Mouse (Mus musculus) layer of hippocampus, postnatal 10 days (tissue): Measurements from ENCODE around the gene Mipol1. TPM values are rescaled to one million over a fixed set of nuclear protein-coding genes. Genes with fewer than 3 reads are reported as not detected.
A peak's percentile ranks its signal among the peaks of the same experiment; 100 is the strongest.

Source experiments
- DNase-seq, 2 experiments: peaks; one replicate each; pipeline ENCODE4 v3.0.0; 2021; ENCODE audit warnings: low spot score in 2 of 2
- total RNA-seq, 2 experiments: library from RNA; stranded (reverse); gene quantifications; 2 replicates each; pipeline ENCODE4 v1.2.3; 2021

Mipol1 gene
- total RNA-seq, 2 experiments from 2014 or later = 5.1 to 6.3 TPM

DNA sequence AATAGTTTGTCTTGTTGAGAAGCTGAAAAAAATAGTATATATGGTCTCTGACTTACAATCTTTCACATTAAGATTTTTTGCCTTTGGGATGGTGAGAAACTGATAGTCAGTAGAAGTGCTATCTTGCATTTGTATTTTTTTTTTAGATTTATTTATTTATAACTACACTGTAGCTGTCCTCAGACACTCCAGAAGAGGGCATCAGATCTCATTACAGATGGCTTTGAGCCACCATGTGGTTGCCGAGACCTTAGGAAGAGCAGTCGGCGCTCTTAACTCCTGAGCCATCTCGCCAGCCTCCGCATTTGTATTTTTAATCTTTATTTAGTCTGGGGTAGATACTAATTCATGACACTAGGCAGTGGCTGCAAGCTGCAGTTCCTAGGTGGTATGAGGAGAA, 3.2 kb downstream of the Mipol1 start:
- no peak for DNase-seq

DNA sequence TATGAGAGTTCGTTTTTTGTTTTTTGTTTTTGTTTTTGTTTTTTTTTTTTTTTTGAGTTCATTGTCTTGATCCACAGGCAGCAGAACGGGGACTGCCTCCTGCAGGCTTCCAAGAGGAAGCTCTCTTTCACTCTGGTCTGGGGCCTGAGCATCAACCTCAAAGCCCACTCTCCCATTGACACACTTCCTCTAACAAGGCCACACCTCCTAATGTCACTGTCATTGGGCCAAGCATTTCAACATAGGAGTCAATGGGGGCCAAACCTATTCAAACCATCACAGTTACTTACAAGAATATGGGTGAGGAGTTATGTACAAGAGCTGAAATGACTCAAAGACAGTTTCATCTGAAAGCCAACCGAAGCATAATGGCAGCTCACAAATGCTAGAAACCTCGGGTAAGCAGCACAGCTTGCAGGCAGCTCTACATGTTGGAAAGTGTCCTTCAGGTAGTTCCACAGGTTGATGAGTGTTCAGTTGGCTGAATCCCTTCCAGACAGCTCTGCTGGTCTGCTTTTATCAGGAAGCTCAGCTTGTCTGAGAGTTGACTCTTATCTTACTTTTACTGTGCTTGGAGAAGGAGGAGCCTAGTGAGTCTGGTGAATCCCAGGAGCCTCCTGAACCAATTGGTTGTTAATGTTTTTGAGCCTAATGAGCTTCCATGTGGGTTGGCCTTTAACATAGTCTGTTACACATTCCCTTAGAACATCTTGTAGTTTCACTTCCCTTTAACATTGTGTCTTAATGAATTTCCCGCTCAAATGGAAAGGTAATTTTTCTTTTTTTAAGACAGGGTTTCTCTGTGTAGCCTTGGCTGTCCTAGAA, 13.7 kb downstream of the Mipol1 start:
- DNase-seq = no peak

DNA sequence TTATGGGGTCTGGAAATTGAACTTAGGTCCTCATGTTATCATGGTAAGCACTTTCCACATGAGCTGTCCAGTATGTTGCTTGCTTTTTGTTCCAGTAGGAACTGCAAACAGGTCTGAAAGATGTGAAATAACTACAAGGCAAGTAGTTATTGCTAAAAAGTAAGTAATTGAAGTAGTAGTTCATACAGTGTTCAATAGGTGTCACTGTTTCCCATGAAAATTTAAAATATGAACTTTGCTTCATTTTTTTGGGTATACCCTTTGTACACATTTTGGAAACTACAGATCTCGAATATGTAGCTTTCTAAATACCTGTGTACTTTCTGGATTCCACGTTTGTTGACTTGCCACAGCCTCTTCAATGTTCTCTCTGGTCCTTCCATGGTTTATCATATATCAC, 28.3 kb downstream of the Mipol1 start:
- DNase-seq = no peak

DNA sequence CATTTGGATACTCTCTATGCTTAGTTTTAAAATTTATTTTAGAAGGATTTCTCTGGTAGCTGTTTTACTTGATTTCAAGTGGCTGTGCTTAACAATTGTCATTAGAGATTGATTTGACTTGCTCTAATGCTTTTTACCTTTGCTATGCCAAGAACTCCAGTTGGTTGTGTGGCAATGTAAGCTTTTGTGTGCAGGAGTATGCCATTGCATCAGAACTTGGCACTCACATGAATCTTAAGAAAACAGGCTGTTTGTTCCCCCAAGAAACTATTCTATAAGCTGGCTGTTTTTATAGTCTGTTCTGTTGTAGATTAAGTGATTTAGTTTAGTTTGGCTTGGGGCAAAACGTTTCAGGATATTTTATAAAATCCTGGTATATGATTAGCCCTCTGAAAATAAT, 45.2 kb downstream of the Mipol1 start:
- no peak for DNase-seq

DNA sequence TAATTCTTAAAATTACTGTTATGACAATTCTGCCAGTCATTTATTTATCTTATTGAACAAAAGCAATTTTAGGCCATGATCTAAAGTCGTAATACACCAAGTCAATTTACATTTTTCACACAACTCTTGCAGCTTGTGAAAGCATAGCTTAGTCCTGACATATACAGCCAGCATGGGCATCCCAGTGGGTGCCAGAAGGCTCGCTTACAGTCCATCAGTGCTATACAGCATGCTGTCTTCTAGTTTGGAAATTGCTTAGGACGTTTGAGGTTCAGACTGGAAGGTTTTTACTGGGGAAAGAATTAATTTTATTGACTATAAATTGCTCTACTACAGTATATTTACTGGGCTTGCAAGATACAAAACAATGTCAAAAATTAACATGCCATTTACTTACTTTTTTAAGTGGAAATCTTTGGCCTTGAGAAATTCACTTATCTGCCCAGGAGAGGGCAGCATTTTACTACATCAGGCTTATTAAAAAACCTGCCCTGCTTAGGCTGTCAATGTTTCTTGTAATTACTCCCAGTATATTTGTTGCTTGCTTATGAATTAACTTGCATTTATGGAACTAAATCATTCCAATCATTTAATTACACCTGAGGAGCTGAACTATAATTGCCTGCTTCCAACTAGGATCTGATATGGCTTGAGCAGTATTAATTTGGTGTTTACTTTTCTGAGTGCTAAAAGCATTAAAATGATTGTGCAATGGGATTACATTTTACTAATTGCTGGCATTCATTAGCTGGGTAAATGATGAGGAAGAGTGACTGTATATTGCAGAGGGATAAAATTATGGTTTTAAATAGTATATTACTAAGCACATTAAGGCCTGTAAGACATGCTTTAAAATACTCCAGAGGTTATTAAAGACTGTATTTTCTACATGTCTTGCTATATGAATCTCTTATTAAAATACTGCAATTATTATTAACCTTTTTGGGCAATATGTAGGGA, 51.2 kb downstream of the Mipol1 start:
- DNase-seq = peak; percentile 25 to 35

DNA sequence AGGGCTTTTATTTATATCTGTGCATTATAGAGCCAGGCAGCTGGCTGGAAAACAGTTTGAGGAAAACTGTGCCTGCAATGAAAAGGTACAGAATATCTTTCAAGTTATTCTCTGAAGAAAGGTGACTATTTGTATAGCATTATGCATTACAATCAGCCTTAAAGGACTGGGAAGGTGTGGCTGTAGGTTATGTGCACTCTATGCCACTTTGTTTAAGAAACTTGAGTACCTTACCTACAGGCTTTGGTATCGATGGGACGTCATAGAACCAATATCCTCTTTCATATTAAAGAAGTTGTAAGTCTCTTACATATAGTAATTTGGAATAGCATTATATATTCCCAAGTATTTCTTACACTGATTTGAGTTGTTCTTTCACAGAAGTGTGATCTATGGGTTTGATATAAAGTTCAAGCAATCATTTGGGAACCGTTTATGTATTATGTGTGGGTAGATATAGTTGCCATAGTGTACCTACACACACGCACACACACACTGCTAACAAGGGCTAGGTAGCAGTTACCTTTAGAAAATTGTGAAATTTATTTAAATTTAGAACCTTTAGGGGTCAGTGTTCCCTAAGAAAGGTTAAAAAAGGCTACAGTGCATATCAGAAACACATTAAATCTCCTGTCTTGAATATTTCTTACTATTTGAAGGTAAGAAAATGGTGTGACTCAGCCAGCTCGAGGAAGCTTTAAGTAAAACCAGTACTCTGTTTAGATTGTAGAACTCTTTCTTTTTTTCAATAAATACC, 55.3 kb downstream of the Mipol1 start:
- no peak for DNase-seq

DNA sequence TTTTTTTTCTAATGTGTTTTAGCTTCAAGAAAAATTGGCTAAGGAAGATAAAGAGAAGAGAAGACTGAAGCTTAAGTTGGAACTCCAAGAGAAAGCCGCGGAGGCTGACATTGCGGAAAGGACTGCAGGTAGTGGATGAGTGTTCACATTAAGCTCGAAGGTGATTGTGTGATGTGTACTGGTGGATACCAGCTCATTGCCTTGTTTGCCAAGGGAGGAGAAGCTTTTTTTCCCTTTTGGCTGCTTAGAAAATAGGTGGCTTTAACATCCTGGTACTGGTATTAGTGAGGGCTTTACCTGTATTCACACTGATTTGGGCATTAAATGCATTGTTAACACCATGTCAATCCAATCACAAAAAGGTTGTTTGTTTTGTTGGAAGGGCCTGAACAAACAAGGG, 77.1 kb downstream of the Mipol1 start:
- no peak for DNase-seq

DNA sequence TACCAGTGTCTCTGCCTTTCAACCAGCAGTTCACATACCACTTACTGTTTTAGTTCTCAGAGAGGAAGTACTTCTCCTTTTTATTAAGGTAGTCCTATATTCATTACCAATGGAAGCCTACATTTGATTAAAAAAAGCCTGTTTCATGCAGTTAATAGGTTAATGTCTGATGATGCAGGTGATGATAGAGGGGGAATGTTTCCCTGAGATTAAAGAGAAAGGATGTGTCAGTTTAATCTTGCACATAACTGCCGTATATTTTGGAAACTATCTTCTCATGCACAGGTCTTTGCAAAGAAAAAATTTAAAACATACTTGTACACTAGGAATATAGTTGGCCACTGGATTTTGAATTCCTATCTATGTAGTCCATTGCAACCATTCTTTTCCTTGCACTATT, 77.5 kb downstream of the Mipol1 start:
- no peak for DNase-seq

DNA sequence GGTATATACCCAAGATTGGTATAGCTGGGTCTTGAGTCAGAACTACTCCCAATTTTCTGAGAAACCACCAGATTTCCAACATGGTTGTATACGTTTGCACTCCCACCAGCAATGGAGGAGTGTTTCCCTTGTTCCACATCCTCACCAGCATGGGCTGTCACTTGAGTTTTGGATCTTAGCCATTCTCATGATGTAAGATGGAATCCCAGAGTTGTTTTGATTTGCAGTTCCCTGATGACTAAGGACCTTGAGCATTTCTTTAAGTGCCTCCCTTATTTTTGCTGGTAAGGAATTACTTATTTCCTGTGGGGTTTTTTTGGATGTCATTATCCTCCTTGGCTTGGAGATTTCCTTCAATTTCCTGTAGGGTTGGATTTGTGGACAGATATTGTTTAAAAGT, 108.8 kb downstream of the Mipol1 start:
- DNase-seq = no peak

DNA sequence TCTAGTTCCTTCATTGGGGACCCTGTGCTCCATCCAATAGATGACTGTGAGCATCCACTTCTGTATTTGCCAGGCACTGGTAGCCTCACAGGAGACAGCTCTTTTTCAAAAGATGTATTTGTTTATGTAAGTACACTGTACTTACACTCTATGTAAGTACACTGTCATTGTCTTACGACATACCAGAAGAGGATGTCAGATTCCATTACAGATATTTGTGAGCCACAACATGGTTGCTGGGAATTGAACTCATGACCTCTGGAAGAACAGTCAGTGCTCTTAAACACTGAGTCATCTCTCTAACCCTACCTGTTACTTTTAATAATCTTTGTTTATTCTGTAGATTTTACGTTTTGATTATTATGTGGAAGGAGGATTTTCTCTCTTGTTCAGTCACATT, 109.9 kb downstream of the Mipol1 start:
- no peak for DNase-seq

DNA sequence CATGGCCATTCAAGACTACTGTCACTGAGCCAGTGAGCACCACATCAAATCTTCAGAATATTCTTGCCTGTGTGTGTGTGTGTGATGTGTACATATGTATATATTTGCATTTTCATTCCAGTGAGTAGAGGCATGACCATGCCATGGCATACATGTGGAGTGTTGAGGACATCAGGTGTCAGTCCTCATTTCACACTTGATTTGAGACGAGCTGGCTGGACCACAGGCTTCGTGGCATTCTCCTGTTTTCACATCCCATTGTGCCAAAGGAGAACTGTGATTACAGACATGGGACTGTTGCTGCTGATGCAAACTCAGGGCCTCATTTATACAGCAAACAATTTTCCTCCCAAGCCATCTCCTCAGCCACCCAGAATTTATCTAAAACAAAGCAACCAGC, 132.5 kb downstream of the Mipol1 start:
- DNase-seq = no peak

DNA sequence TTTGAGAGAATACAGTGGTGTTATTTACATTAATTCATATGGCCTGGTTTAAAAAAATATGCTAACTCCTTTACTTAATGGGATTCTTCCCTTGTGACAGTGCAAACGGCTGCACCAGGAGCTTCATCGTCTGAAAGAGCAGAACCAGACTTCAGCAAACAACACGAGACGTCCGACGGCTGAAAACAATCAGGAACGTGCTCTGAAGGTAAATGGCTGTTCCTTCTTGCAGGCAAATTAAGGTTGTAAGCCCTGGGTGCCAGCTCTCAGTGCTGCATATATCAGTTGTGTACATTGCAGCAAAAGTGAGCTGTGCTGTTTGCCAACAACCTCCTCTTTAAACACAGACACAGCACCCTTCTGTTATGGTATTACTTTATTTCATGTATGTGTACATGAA, 133.8 kb downstream of the Mipol1 start:
- no peak for DNase-seq

DNA sequence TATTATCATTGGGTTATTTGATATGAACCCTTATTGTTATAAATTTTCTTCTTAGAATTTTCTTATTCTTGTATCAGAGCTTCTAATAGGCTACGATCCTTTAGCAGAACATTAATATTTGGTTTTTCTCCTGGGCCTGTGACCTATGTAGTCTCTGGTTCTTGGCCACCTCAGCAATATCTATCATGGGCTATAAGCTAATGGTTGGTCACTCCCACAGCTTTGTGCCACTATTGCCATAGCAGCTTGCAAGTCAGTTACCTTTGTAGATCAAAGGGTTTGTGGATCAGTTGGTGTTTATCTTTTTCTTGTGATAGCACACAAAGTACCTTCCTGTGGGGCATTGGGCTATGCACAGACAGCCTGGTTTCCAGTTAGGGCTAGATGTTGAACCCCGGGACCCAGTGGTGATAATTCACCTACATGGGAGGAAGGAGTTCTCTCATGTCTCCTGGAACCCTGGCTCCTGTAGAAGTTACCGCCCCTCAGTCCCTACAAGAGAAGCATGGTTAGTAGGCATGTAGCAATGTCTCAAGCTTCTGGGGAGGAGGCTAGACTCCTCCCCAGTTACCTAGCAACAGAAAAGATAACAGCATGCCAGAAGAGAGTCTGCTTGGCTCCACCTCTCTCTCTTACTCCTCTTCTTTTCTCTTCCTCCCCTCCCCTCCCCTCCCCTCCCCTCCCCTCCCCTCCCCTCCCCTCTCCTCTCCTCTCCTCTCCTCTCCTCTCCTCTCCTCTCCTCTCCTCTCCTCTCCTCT, 141.7 kb downstream of the Mipol1 start:
- DNase-seq = no peak

DNA sequence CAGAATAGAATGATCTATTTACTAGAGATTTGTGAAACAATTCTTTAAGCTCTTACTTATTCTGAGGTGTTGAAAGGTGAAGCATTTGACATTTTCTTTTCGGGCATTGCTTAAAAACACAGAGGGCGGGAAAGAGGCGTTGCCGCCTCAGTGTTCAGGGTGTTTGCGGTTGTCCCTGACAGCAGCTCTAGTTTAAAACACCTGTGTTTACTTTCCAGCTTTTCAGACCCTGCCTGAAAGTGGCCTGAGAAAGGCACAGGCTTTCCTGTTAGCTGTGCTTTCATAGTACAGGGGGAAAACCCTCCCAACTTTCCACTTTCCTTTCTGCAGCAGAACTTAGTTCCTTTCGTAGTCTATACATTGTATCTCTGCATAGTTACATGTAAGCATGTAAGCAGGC, 152.6 kb downstream of the Mipol1 start:
- no peak for DNase-seq

DNA sequence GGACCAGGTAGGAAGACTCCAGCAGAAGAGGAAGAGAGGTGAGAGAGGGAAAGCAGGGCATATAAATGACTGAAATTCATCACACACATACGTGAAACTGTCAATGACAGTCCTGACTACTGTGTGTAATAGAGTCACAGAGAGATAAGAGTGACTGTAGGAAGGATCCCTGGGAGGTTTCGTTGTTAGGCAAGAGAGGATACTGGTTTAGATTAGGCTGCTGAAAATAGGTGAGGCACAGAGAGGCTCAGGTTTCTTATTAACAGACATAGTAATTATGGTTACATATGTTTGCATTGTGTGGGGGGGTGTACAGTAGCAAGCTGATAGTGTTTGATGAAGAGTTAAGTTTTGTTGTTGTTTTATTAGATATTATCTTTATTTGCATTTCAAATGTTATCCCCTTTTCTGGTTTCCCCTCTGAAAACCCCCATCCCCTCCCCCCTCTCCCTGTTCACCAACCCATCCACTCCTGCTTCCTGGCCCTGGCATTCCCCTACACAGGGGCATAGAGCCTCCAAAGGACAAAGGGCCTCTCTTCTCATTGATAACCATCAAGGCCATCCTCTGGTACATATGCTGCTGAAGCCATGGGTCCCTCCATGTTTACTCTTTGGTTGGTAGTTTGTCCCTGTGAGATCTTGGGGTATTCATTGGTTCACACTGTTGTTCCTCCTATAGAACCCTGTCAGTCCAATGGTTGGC, 157.5 kb downstream of the Mipol1 start:
- no peak for DNase-seq

DNA sequence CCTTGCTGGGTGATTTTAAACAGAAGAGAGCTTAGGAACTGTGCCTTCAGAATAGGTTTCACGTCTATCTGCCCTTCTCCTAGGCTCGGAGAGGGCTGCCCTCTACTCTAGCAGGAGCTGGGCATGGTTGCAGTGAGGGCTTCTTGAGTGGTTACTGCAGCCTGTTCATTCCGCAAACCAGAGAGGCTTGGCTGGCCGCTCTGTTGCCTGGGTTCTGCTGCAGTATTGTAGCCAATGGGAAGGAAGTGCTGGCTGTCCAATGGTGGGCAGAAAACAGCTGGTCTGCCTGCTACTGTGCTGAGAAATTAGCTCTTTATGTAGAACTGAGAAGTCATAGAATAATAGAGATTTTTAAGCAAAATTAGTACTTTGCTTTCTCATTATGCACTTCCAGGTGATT, 169.3 kb downstream of the Mipol1 start:
- peak; percentile 10 to 17 for DNase-seq

DNA sequence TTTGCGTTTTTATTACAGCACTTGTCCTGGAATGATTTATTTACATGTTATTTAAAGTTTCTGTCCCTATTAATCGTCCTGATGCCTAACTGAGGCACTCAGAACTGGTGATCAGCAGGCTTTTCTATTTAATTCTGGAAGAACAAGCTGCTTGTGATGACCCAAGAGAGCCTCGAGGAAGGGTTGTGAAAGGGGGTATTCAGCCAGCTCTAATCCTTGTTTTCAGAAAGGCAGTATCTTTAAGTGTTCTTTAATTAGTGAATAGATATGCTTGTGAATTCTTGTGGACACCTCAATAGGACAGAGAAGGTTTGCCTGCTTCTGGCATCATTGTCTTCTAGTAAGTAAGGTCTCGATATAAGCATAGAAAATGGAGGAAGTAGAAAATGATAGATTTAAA, 170.0 kb downstream of the Mipol1 start:
- DNase-seq = no peak

DNA sequence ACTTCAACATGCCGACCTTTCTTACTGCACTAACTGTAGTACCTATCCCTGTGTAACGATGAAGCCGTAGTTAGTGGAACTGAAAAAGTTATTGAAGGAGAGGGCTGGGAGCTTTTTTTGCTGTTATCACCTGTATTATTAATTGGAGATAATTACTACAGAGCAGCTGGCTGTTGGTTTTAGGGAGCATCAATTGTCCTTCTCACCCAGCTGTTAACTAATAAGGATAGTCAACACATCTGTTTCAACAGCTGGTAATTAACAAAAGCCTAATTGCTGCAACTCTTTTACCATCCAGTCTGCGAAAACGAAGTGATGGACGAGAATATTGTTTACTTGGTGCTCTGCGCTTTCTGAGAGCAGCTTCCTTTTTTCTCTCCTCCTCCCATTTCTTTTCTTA, 170.9 kb downstream of the Mipol1 start:
- DNase-seq = no peak

DNA sequence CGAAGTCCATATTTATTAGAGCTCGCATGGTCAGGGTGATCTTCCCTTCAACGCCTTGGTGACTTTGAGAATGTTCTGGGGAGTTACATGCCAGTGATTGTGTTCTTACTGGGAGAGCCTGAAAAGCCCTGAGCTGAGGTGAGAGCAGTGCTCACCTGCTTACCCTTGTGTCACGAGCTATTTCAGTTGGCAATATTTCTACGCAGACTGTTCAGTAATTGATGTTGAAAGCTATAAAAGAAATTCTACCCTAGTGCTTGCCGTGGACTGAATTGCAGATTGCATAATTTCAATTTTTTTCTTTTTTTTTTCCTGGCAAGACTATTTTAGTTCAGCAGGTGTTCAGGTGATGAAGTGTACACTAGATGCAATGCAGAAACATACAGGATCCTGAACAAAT, 172.1 kb downstream of the Mipol1 start:
- DNase-seq = no peak

DNA sequence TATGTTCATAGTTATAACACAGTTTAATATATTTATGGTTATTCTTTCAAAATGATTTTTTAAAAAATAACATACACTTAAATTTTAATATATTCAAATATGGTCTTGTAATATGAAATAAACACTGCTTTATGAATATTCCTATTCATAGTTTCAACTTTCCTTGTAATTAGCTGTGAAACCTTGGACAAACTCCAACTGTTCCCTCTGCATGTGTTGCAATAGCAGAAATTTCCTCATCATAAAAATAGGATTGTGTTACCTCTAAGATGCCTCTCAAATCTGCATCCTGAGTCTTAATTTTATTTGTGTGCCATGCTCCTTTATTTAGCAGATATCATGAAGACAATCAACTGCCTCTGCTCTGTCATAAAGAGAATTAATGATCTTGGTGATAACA, 179.7 kb downstream of the Mipol1 start:
- no peak for DNase-seq
